Mouse (Mus musculus) liver, adult 2 months (tissue): ENCODE results near the gene Fam171a1.

Source experiments
- CTCF ChIP-seq: fragments of 200-500 bp; IDR thresholded peaks from 2 replicates; pipeline ENCODE4 v1.5.1; 2011; ENCODE audit warnings: low read depth, low read length, control low read depth
- POLR2A ChIP-seq: fragments of 200-500 bp; IDR thresholded peaks from 2 replicates; pipeline ENCODE4 v1.6.1; 2011; ENCODE audit warnings: low read length, control low read depth; ENCODE audit not compliant: insufficient read depth; ENCODE audit errors: extremely low read depth

DNA sequence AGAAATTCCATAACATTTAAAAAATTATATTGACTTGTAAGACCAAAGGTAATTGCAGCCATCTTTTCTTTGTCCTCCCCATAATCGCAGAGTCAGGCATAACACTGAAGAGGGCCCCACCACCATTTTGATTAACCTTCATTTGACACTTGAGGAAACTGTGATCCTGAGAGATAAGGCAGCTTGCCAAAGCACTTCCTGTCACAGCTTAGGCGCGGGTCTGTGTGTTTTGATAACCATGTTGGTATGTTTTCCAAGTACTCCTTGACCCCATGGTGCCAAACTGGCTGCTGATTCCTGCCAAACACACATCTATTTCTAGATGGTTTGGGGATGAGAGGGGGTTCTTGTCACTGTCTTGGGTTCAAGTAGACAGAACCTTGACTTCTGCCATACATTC is 11.7 kb upstream of the Fam171a1 start:
- no peak for TF ChIP-seq CTCF
- no peak for TF ChIP-seq POLR2A
